Mouse (Mus musculus) intestine, embryonic 16.5 days (tissue): Measurements from ENCODE around the gene Tlk2. TPM values are rescaled to one million over a fixed set of nuclear protein-coding genes. Genes with fewer than 3 reads are reported as not detected.

Experiments
- ATAC-seq: fragments of 200-750 bp; cut with Nextera tagmentation; 2 replicates; pipeline ENCODE4 v1.8.0; 2017; ENCODE audit warnings: moderate TSS enrichment, moderate library complexity
- H3K27ac ChIP-seq: fragments of 300-500 bp; sonication (generic); 2 replicates; pipeline ENCODE4 v1.5.1; 2014; ENCODE audit warnings: mild to moderate bottlenecking, low read length
- H3K27me3 ChIP-seq: fragments of 300-500 bp; sonication (generic); replicated peaks from 2 replicates; pipeline ENCODE4 v1.6.1; 2014; ENCODE audit warnings: low read length, control low read depth, mixed read lengths; ENCODE audit not compliant: control insufficient read depth, insufficient read depth
- H3K36me3 ChIP-seq: fragments of 300-500 bp; sonication (generic); 2 replicates; pipeline ENCODE4 v1.6.1; 2014; ENCODE audit warnings: low read length, control low read depth; ENCODE audit not compliant: control insufficient read depth, insufficient read depth
- H3K4me1 ChIP-seq: fragments of 300-500 bp; sonication (generic); 2 replicates; pipeline ENCODE4 v1.6.1; 2014; ENCODE audit warnings: low read length, control low read depth, mixed read lengths; ENCODE audit not compliant: control insufficient read depth, insufficient read depth
- H3K4me2 ChIP-seq: fragments of 300-500 bp; sonication (generic); 2 replicates; pipeline ENCODE4 v1.6.1; 2014; ENCODE audit warnings: low read depth, low read length, control low read depth
- H3K4me3 ChIP-seq: fragments of 300-500 bp; sonication (generic); 2 replicates; pipeline ENCODE4 v1.5.1; 2014; ENCODE audit warnings: mild to moderate bottlenecking, low read length
- H3K9ac ChIP-seq: fragments of 300-500 bp; sonication (generic); 2 replicates; pipeline ENCODE4 v1.6.1; 2014; ENCODE audit warnings: low read depth, low read length
- H3K9me3 ChIP-seq: fragments of 300-500 bp; sonication (generic); 2 replicates; pipeline ENCODE4 v1.6.1; 2016; ENCODE audit warnings: low read length, control low read depth; ENCODE audit not compliant: control insufficient read depth
- WGBS: fragments of 180-500 bp; shearing (Covaris S2); extraction: QIAGEN DNeasy Blood & Tissue Kit; methylation state at CpG from one replicate; pipeline ENCODE4 v1.1.7; 2014; 5-methylcytosine and 5-hydroxymethylcytosine counted together
- polyA plus RNA-seq: library from polyadenylated mRNA; unstranded; fragments of >200 nt; fragmentation: Nextera tagmentation; extraction: Ambion mirVana; gene quantifications from 2 replicates; pipeline ENCODE4 v1.2.1, GENCODE M21; 2015

The Tlk2 gene
- polyA plus RNA-seq, 1 experiment from 2014 or later = 8.4 TPM

DNA sequence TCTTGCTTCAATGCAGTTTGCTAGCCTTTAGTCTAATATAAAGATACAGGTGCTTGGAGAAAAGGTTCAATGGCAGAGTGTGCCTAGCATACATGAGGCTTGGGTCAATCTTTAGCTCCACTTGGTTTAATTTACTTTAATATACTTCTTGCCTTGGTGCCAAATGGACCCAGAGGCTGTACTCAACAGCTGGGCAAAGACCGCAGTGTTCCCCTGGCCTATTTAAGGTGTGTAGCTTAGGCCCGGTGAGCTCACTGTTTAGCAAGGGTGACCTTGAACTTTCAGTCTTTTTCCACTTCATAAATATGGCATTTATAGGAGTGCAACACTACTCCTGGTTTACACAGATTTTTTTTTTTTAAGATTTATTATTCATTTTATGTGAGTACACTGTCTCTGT is 55.9 kb downstream of the Tlk2 start:
- no peaks in the 10 kb centered on the region for H3K36me3 ChIP-seq
- no peaks in the 10 kb centered on the region for H3K9me3 ChIP-seq
- no peaks in the 10 kb centered on the region for H3K27me3 ChIP-seq
- 83% methylated on average over 2 of the region's 2 CpGs for WGBS
- H3K9ac ChIP-seq = no peak overlapping the region
- no peak for ATAC-seq
- no peak overlapping the region for H3K4me2 ChIP-seq
- no peak overlapping the region for H3K4me3 ChIP-seq
- H3K27ac ChIP-seq = no peak overlapping the region
- no peaks in the 10 kb centered on the region; the same call in 1 of the 2 replicates for H3K4me1 ChIP-seq

- Histone ChIP-seq H3K4me3 (no peak overlapping the region), H3K4me1 (no peaks in the 10 kb centered on the region), H3K4me2 (no peak overlapping the region), H3K36me3 (peaks cover 7% of the 10 kb centered on the region; the same call in 1 of the 2 replicates), H3K9ac (no peak overlapping the region), H3K9me3 (no peaks in the 10 kb centered on the region), H3K27ac (no peak overlapping the region), H3K27me3 (no peaks in the 10 kb centered on the region)
- ATAC-seq = no peak
These were observed 62.4 kb downstream of the Tlk2 start for GRCm38 (mm10) chr11:105240991-105241390.

DNA sequence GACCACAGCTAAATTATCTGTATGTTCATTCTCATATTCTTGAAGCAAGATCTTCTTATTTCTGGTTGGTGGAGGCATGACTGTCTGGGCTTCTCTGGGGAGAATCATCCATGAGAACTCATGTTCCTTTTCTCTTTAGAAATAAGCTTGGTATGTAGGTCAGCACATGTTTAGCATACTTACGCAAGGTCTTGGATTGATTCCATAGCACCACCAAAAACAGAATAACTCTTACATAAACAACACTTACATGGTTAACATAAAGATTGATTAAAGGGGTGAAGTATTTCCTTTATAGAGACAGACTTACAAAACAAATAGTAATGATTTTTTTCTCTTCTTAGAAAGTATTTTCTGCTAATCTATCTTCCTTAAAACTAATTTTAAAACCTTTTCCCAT is 67.8 kb downstream of the Tlk2 start:
- Histone ChIP-seq H3K9ac (no peak overlapping the region), H3K27me3 (no peaks in the 10 kb centered on the region), H3K9me3 (no peaks in the 10 kb centered on the region), H3K36me3 (peaks cover 11% of the 10 kb centered on the region), H3K4me2 (no peak overlapping the region), H3K4me3 (no peak overlapping the region), H3K4me1 (no peaks in the 10 kb centered on the region), H3K27ac (no peak overlapping the region)
- ATAC-seq = no peak
- 57% methylated on average over 1 of the region's 1 CpGs for WGBS

DNA sequence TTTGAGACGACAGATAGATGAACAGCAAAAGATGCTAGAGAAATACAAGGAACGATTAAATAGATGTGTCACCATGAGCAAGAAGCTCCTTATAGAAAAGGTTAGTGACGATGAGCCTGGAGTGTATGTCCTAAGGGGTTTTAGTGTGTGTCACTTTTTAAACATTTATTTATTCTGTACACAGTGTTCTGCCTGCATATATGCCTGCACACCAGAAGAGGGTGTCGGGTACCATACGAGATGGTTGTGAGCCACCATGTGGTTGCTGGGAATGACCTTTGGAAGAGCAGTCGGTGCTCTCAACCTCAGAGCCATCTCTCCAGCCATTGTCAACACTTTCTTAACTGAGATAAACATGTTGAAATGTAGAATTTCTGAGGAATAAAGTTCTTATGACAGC is 68.2 kb downstream of the Tlk2 start:
- Histone ChIP-seq H3K27me3 (no peaks in the 10 kb centered on the region), H3K4me3 (no peak overlapping the region), H3K9ac (no peak overlapping the region), H3K36me3 (peaks cover 11% of the 10 kb centered on the region), H3K4me1 (no peaks in the 10 kb centered on the region), H3K27ac (no peak overlapping the region), H3K4me2 (no peak overlapping the region), H3K9me3 (no peaks in the 10 kb centered on the region)
- WGBS = 83% methylated on average over 6 of the region's 6 CpGs
- no peak for ATAC-seq

GRCm38 (mm10) chr11:105247321-105247720 is 68.7 kb downstream of the Tlk2 start:
- H3K36me3 ChIP-seq = peaks cover 11% of the 10 kb centered on the region
- H3K9me3 ChIP-seq = no peaks in the 10 kb centered on the region
- no peak for ATAC-seq
- no peak overlapping the region for H3K4me3 ChIP-seq
- no peak overlapping the region for H3K27ac ChIP-seq
- 94% methylated on average over 5 of the region's 5 CpGs for WGBS
- no peaks in the 10 kb centered on the region for H3K4me1 ChIP-seq
- H3K9ac ChIP-seq = no peak overlapping the region
- no peaks in the 10 kb centered on the region for H3K27me3 ChIP-seq
- no peak overlapping the region for H3K4me2 ChIP-seq

- H3K36me3 ChIP-seq = 0 out of 2 replicates have a peak, but pooled peaks cover 2% of the 10 kb centered on the region
- H3K4me3 ChIP-seq = no peak overlapping the region
- no peak overlapping the region for H3K27ac ChIP-seq
- no peak overlapping the region for H3K9ac ChIP-seq
- no peaks in the 10 kb centered on the region for H3K9me3 ChIP-seq
- no peaks in the 10 kb centered on the region for H3K27me3 ChIP-seq
- ATAC-seq = no peak
- H3K4me2 ChIP-seq = no peak overlapping the region
- 53% methylated on average over 3 of the region's 3 CpGs for WGBS
- H3K4me1 ChIP-seq = no peaks in the 10 kb centered on the region
These were observed 81.1 kb downstream of the Tlk2 start for GRCm38 (mm10) chr11:105259733-105260132.

- Histone ChIP-seq H3K27ac (no peak overlapping the region), H3K9ac (no peak overlapping the region), H3K4me3 (no peak overlapping the region), H3K27me3 (no peaks in the 10 kb centered on the region), H3K9me3 (no peaks in the 10 kb centered on the region), H3K36me3 (0 out of 2 replicates have a peak, but pooled peaks cover 2% of the 10 kb centered on the region), H3K4me2 (no peak overlapping the region), H3K4me1 (no peaks in the 10 kb centered on the region)
- ATAC-seq = no peak
- WGBS = 77% methylated on average over 5 of the region's 5 CpGs
These were observed 82.5 kb downstream of the Tlk2 start for GRCm38 (mm10) chr11:105261116-105261515.

GRCm38 (mm10) chr11:105261601-105262351 is 83.2 kb downstream of the Tlk2 start:
- Histone ChIP-seq H3K27me3 (no peaks in the 10 kb centered on the region), H3K27ac (no peak overlapping the region), H3K4me2 (no peak overlapping the region), H3K4me1 (no peaks in the 10 kb centered on the region), H3K4me3 (no peak overlapping the region), H3K9me3 (no peaks in the 10 kb centered on the region), H3K36me3 (0 out of 2 replicates have a peak, but pooled peaks cover 2% of the 10 kb centered on the region), H3K9ac (no peak overlapping the region)
- no peak for ATAC-seq
- 64% methylated on average over 4 of the region's 4 CpGs for WGBS

DNA sequence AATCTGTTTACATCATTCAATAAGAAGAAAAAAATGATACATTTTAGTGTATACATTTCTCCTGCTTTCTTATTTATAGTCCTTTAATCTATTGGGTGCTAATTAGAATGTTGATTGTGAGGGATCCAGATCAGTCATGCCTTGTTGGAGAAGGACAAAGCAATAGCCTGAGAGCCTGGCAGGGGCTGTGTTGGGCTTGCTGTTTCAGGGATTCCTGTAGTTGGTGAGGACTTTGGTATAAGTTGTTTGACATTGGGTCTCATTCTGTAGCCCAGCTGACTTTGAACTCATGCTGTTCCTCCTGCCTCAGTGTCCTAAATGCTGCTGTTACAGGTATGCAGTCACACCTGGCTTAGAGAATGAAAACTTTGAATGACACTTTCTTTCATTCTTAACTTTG is 85.9 kb downstream of the Tlk2 start:
- no peaks in the 10 kb centered on the region for H3K4me1 ChIP-seq
- ATAC-seq = no peak
- no peak overlapping the region for H3K4me3 ChIP-seq
- no peak overlapping the region for H3K27ac ChIP-seq
- no peaks in the 10 kb centered on the region for H3K9me3 ChIP-seq
- H3K4me2 ChIP-seq = no peak overlapping the region
- H3K9ac ChIP-seq = no peak overlapping the region
- no peaks in the 10 kb centered on the region for H3K27me3 ChIP-seq
- H3K36me3 ChIP-seq = 0 out of 2 replicates have a peak, but pooled peaks cover 5% of the 10 kb centered on the region

DNA sequence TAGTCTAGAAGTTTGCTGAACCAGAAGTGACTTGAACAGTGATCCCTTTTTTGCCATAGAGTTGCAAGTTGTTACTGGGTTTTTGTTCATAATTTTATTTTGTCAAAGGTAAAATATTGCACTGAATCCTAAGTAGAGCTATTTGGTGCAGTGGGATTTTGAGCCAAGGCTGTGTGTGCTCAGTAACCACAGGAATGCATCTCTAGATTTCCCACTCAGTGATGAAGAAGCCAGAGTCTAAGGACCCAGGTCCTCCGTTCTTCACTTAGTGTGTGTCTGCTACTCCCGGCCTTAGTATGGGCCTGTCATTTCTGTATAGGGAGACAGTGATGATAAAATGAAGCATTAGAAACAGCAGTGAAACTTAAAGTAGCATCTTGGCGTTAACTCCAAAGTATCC is 86.4 kb downstream of the Tlk2 start:
- H3K9ac ChIP-seq = no peak overlapping the region
- no peak overlapping the region for H3K27ac ChIP-seq
- H3K4me3 ChIP-seq = no peak overlapping the region
- H3K36me3 ChIP-seq = 0 out of 2 replicates have a peak, but pooled peaks cover 5% of the 10 kb centered on the region
- 84% methylated on average over 3 of the region's 3 CpGs for WGBS
- no peak overlapping the region for H3K4me2 ChIP-seq
- H3K9me3 ChIP-seq = no peaks in the 10 kb centered on the region
- no peak for ATAC-seq
- no peaks in the 10 kb centered on the region for H3K27me3 ChIP-seq
- no peaks in the 10 kb centered on the region for H3K4me1 ChIP-seq
